Mouse (Mus musculus) MEL (cell line): ENCODE measurements at regions not wholly inside any gene's neighbourhood (a gene's known extent, or its start where the extent isn't known, plus 50 kb on each side); places are given as distances from the start of the nearest gene placed in this dataset.

Source experiments
- BHLHE40 ChIP-seq: IDR thresholded peaks from 2 replicates; pipeline ENCODE4 v1.6.1; 2012; ENCODE audit warnings: low read depth, mild to moderate bottlenecking, inconsistent platforms, low read length, improper control_type of control experiment, borderline replicate concordance
- CHD2 ChIP-seq: IDR thresholded peaks from 2 replicates; pipeline ENCODE4 v1.6.1; 2011; ENCODE audit warnings: low read length, improper control_type of control experiment
- CTCF ChIP-seq, 3 experiments: IDR thresholded peaks in 2 of 3; conservative IDR thresholded peaks in 1 of 3; 2 replicates each; pipeline ENCODE4 v1.5.1; 2011 to 2012; ENCODE audit warnings: low read length in 3 of 3, low read depth in 2 of 3, mild to moderate bottlenecking in 2 of 3, improper control_type of control experiment in 1 of 3, inconsistent platforms in 1 of 3, mixed read lengths in 1 of 3, moderate library complexity in 1 of 3; ENCODE audit not compliant: control insufficient read depth in 1 of 3, insufficient read depth in 1 of 3, poor library complexity in 1 of 3, severe bottlenecking in 1 of 3
- GATA1 ChIP-seq: IDR thresholded peaks from 2 replicates; pipeline ENCODE4 v1.6.1; 2011; ENCODE audit warnings: low read depth, low read length, improper control_type of control experiment
- JUND ChIP-seq: IDR thresholded peaks from 2 replicates; pipeline ENCODE4 v1.6.1; 2011; ENCODE audit warnings: low read depth, mild to moderate bottlenecking, improper control_type of control experiment, low read length
- MEF2A ChIP-seq: IDR thresholded peaks from 2 replicates; pipeline ENCODE4 v1.6.1; 2014; ENCODE audit warnings: low read depth, mild to moderate bottlenecking, inconsistent platforms, low read length, improper control_type of control experiment; ENCODE audit not compliant: poor library complexity, insufficient replicate concordance, severe bottlenecking; ENCODE audit errors: extremely low read depth
- NRF1 ChIP-seq: IDR thresholded peaks from 2 replicates; pipeline ENCODE4 v1.6.1; 2014; ENCODE audit warnings: low read depth, mild to moderate bottlenecking, inconsistent platforms, low read length, improper control_type of control experiment, moderate library complexity; ENCODE audit not compliant: poor library complexity, insufficient read depth, severe bottlenecking
- POLR2A ChIP-seq, 2 experiments: IDR thresholded peaks; 2 replicates each; pipeline ENCODE4 v1.6.1; 2011 to 2012; ENCODE audit warnings: low read length in 2 of 2, mild to moderate bottlenecking in 2 of 2, control low read depth in 1 of 2, improper control_type of control experiment in 1 of 2, low read depth in 1 of 2, moderate library complexity in 1 of 2; ENCODE audit not compliant: control insufficient read depth in 1 of 2, insufficient read depth in 1 of 2, poor library complexity in 1 of 2
- POLR2AphosphoS5 ChIP-seq: IDR thresholded peaks from 2 replicates; pipeline ENCODE4 v1.6.1; 2012; ENCODE audit warnings: low read depth, borderline replicate concordance, mild to moderate bottlenecking, inconsistent platforms, low read length, moderate library complexity, mixed read lengths
- RAD21 ChIP-seq: IDR thresholded peaks from 2 replicates; pipeline ENCODE4 v1.6.1; 2011; ENCODE audit warnings: mild to moderate bottlenecking, low read depth, low read length, improper control_type of control experiment
- TBP ChIP-seq: IDR thresholded peaks from 2 replicates; pipeline ENCODE4 v1.8.0; 2011; ENCODE audit warnings: low read depth, low read length, improper control_type of control experiment

- TF ChIP-seq JUND: no peak
- TF ChIP-seq CTCF (IDR thresholded peaks at IDR 0.05 in 2 of 3, conservative IDR thresholded peaks at IDR 0.05 in 1 of 3; ENCODE audit: control insufficient read depth in 1 of 3, insufficient read depth in 1 of 3, low read depth in 2 of 3, low read length in 3 of 3, poor library complexity in 1 of 3, severe bottlenecking in 1 of 3): no peak
- TF ChIP-seq POLR2A (IDR thresholded peaks at IDR 0.05; ENCODE audit: control insufficient read depth in 1 of 2, insufficient read depth in 1 of 2, low read depth in 1 of 2, low read length in 2 of 2, poor library complexity in 1 of 2): no peak
- no peak for TF ChIP-seq GATA1
- TF ChIP-seq POLR2AphosphoS5: no peak
- TF ChIP-seq MEF2A: no peak
- TF ChIP-seq NRF1: no peak
- no peak for TF ChIP-seq BHLHE40
- TF ChIP-seq RAD21: no peak
- TF ChIP-seq CHD2: no peak
- TF ChIP-seq TBP: no peak
Observed at GRCm38 (mm10) chr9:116293110-116293509, 118.0 kb upstream of the Tgfbr2 start.
